Mouse (Mus musculus): Measurements from ENCODE around the gene Sele. TPM values are rescaled to one million over a fixed set of nuclear protein-coding genes. Genes with fewer than 3 reads are reported as not detected.

Sele gene
- polyA plus RNA-seq, 1 experiment from 2014 or later: not detected

- H3K27ac ChIP-seq (ENCODE audit: low read depth): no peak overlapping the region
- no peak for TF ChIP-seq CTCF (IDR thresholded peaks at IDR 0.05; ENCODE audit: low read depth)
Observed at GRCm38 (mm10) chr1:164083046-164083445, 35.0 kb downstream of the Sele start.

GRCm38 (mm10) chr1:164086797-164087196 is 38.8 kb downstream of the Sele start:
- no peak for DNase-seq
- H3K27ac ChIP-seq (ENCODE audit: low read depth): no peak overlapping the region
- H3K4me2 ChIP-seq: no peak overlapping the region
- H3K9ac ChIP-seq: no peak overlapping the region
- no peaks in the 10 kb centered on the region for H3K9me3 ChIP-seq (ENCODE audit: low read depth, low read length)
- no peaks in the 10 kb centered on the region for H3K27me3 ChIP-seq (ENCODE audit: insufficient read depth, low read length)
- no peaks in the 10 kb centered on the region for H3K36me3 ChIP-seq (ENCODE audit: insufficient read depth)
- WGBS: 77% methylated on average over 3 of the region's 3 CpGs
- no peak for ATAC-seq (ENCODE audit: insufficient read depth)
- H3K4me1 ChIP-seq (ENCODE audit: insufficient read depth): no peaks in the 10 kb centered on the region
- no peak for TF ChIP-seq CTCF (IDR thresholded peaks at IDR 0.05; ENCODE audit: low read depth)
- H3K4me3 ChIP-seq (ENCODE audit: low read depth, low read length): no peak overlapping the region

More at GRCm38 (mm10) chr1:164083046-164083445, 35.0 kb downstream of the Sele start:
- Histone ChIP-seq H3K9me3 (ENCODE audit: low read depth, low read length) (no peaks in the 10 kb centered on the region), H3K9ac (no peak overlapping the region), H3K4me1 (ENCODE audit: insufficient read depth) (no peaks in the 10 kb centered on the region), H3K4me2 (no peak overlapping the region), H3K27me3 (ENCODE audit: insufficient read depth, low read length) (no peaks in the 10 kb centered on the region), H3K36me3 (ENCODE audit: insufficient read depth) (no peaks in the 10 kb centered on the region), H3K4me3 (ENCODE audit: low read depth, low read length) (no peak overlapping the region)
- 85% methylated on average over 4 of the region's 4 CpGs for WGBS
- ATAC-seq (ENCODE audit: insufficient read depth) (no peak), DNase-seq (no peak)

- ATAC-seq (ENCODE audit: insufficient read depth) (no peak), DNase-seq (no peak)
- Histone ChIP-seq H3K4me3 (ENCODE audit: low read depth, low read length) (no peak overlapping the region), H3K27ac (ENCODE audit: low read depth) (no peak overlapping the region), H3K4me2 (no peak overlapping the region), H3K36me3 (ENCODE audit: insufficient read depth) (no peaks in the 10 kb centered on the region), H3K27me3 (ENCODE audit: insufficient read depth, low read length) (no peaks in the 10 kb centered on the region), H3K9ac (no peak overlapping the region), H3K4me1 (ENCODE audit: insufficient read depth) (no peaks in the 10 kb centered on the region), H3K9me3 (ENCODE audit: low read depth, low read length) (no peaks in the 10 kb centered on the region)
- WGBS: 87% methylated on average over 5 of the region's 5 CpGs
- no peak for TF ChIP-seq CTCF (IDR thresholded peaks at IDR 0.05; ENCODE audit: low read depth)
Observed at GRCm38 (mm10) chr1:164087872-164088271, 39.8 kb downstream of the Sele start.

GRCm38 (mm10) chr1:164096780-164097179 is 48.7 kb downstream of the Sele start:
- H3K36me3 ChIP-seq (ENCODE audit: insufficient read depth): no peaks in the 10 kb centered on the region
- H3K27me3 ChIP-seq (ENCODE audit: insufficient read depth, low read length): no peaks in the 10 kb centered on the region
- no peak overlapping the region for H3K27ac ChIP-seq (ENCODE audit: low read depth)
- no peak for TF ChIP-seq CTCF (IDR thresholded peaks at IDR 0.05; ENCODE audit: low read depth)
- WGBS: 27% methylated on average over 6 of the region's 6 CpGs
- H3K4me1 ChIP-seq (ENCODE audit: insufficient read depth): no peaks in the 10 kb centered on the region
- no peak overlapping the region for H3K4me3 ChIP-seq (ENCODE audit: low read depth, low read length)
- no peaks in the 10 kb centered on the region for H3K9me3 ChIP-seq (ENCODE audit: low read depth, low read length)
- ATAC-seq (ENCODE audit: insufficient read depth) (no peak), DNase-seq (peak; percentile 17)
- H3K4me2 ChIP-seq: no peak overlapping the region
- no peak overlapping the region for H3K9ac ChIP-seq

GRCm38 (mm10) chr1:164097911-164098310 is 49.9 kb downstream of the Sele start:
- ATAC-seq (ENCODE audit: insufficient read depth) (no peak), DNase-seq (no peak)
- no peaks in the 10 kb centered on the region for H3K4me1 ChIP-seq (ENCODE audit: insufficient read depth)
- H3K9ac ChIP-seq: no peak overlapping the region
- no peak for TF ChIP-seq CTCF (IDR thresholded peaks at IDR 0.05; ENCODE audit: low read depth)
- H3K4me2 ChIP-seq: no peak overlapping the region
- no peak overlapping the region for H3K27ac ChIP-seq (ENCODE audit: low read depth)
- H3K4me3 ChIP-seq (ENCODE audit: low read depth, low read length): no peak overlapping the region
- H3K9me3 ChIP-seq (ENCODE audit: low read depth, low read length): no peaks in the 10 kb centered on the region
- no peaks in the 10 kb centered on the region for H3K36me3 ChIP-seq (ENCODE audit: insufficient read depth)
- H3K27me3 ChIP-seq (ENCODE audit: insufficient read depth, low read length): no peaks in the 10 kb centered on the region
- 70% methylated on average over 2 of the region's 2 CpGs for WGBS

- Histone ChIP-seq H3K36me3 (ENCODE audit: insufficient read depth) (no peaks in the 10 kb centered on the region), H3K27me3 (ENCODE audit: insufficient read depth, low read length) (no peaks in the 10 kb centered on the region), H3K4me3 (ENCODE audit: low read depth, low read length) (no peak overlapping the region), H3K9me3 (ENCODE audit: low read depth, low read length) (no peaks in the 10 kb centered on the region), H3K4me2 (no peak overlapping the region), H3K9ac (no peak overlapping the region), H3K4me1 (ENCODE audit: insufficient read depth) (no peaks in the 10 kb centered on the region), H3K27ac (ENCODE audit: low read depth) (no peak overlapping the region)
- ATAC-seq (ENCODE audit: insufficient read depth) (no peak), DNase-seq (peak; percentile 13)
- 62% methylated on average over 2 of the region's 2 CpGs for WGBS
- TF ChIP-seq CTCF (IDR thresholded peaks at IDR 0.05; ENCODE audit: low read depth): no peak
Observed at GRCm38 (mm10) chr1:164098372-164098771, 50.3 kb downstream of the Sele start.

Other genes with a start within 250 kb of the Sele start
- 19.2 and 19.8 TPM in 2 replicates for gene Scyl3, start 119.1 kb upstream of the Sele start, polyA plus RNA-seq (2014; fragmentation: Nextera tagmentation; extraction: Ambion mirVana)
- 32.7 and 34.1 TPM in 2 replicates for gene BC055324, start 53.4 kb upstream of the Sele start, polyA plus RNA-seq (2014; fragmentation: Nextera tagmentation; extraction: Ambion mirVana)
- 9.0 and 10.2 TPM in 2 replicates for gene Mettl18, start 53.3 kb upstream of the Sele start, polyA plus RNA-seq (2014; fragmentation: Nextera tagmentation; extraction: Ambion mirVana)
- 0.26 and 0.61 TPM in 2 replicates for gene Sell, start 13.7 kb downstream of the Sele start, polyA plus RNA-seq (2014; fragmentation: Nextera tagmentation; extraction: Ambion mirVana)
- gene Selp, start 67.0 kb downstream of the Sele start, polyA plus RNA-seq (2014; fragmentation: Nextera tagmentation; extraction: Ambion mirVana): not detected in 2 replicates
- 0.42 and 0.53 TPM in 2 replicates for gene F5, start 103.6 kb downstream of the Sele start, polyA plus RNA-seq (2014; fragmentation: Nextera tagmentation; extraction: Ambion mirVana)
- 9.2 and 9.4 TPM in 2 replicates for gene Slc19a2, start 200.8 kb downstream of the Sele start, polyA plus RNA-seq (2014; fragmentation: Nextera tagmentation; extraction: Ambion mirVana)
- 5.0 and 6.0 TPM in 2 replicates for gene Ccdc181, start 227.4 kb downstream of the Sele start, polyA plus RNA-seq (2014; fragmentation: Nextera tagmentation; extraction: Ambion mirVana)